Mouse (Mus musculus): Measurements from ENCODE around the gene Dgkh.
"Not testable (repeated sequence)": the region's sequence is repeated elsewhere in the genome, so short reads cannot be mapped to it uniquely, and the experiment has no call there.

Dgkh gene

DNA sequence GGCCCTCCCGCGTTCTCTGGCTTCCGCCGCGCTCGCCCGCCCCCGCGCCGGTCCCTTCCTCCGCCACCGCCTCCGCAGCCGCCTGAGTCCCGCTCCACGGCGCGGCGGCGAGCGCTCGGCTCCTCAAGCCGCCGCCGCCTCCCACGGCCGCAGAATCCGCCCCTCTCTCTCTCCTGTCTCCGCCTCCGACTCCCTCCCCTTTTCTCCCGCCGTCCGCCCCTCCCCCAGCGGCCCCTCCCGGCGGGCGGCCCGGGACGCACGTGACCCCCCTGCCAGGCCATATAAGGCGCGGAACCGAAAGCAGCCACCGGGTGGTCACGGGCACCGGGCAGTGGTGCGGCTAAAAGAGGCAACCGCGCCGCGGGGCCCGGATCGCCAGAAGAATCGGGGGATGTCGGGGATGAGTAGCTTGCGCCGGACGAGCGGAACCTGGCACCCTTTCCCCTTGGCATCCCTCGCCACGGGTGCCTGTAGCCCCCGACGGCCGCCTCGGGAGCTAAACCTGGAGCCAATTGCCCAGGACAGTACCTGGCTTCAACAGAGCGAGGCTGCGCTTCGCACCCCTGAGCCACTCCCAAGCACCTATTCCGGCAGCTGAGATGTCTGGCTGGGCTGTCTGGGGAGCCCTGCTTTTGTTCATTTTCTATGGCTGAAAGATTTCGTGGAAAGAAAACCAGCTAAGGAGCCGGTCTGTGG lies at the start of gene Dgkh:
TSS of gene Dgkh (minus strand) at position 160 of the 696 bp plus-strand sequence.
- peak; percentile 90 to 92 for DNase-seq (ENCODE audit: low spot score in 2 of 2)

DNA sequence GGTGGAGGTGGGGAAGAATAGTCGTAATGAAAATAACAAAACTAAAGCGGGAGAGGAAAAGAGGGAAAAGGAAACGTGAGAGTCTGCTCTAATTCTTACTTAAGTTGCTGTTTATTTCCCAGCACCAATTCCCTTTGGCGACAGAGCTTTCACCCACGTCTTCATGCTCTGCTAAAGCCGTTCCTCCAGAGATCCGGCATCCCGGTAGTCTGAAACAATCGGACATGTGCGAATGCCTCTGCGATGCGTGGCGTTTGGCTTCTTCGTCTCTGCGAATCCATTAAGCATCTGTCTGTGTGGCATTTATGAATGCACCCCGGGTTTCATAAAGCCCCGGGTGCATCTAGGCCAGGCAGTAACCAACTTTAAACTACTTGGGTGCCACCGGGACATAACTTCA lies 44.6 kb upstream of the Dgkh start:
- no peak for DNase-seq (ENCODE audit: low spot score in 2 of 2)

DNA sequence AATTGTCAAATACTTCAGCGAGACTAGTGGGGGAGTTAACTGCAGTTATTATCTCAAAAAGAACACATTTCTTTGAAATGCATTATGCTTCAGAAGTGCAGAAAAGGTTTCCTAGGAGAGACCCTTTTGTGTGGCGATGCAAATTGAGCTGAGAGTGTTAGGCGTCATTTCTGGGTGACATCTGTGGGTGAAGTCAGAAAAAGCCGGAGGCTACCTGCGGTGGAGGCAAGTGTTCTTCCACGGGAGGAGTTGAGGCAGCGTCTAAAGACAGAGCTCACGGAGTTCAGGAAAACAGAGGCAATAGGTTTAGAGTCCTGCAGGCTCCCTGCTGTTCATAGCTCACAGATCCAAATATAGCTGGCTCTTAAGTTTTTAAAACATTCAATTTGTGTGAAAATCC lies 44.1 kb upstream of the Dgkh start:
- no peak for DNase-seq (ENCODE audit: low spot score in 2 of 2)

DNA sequence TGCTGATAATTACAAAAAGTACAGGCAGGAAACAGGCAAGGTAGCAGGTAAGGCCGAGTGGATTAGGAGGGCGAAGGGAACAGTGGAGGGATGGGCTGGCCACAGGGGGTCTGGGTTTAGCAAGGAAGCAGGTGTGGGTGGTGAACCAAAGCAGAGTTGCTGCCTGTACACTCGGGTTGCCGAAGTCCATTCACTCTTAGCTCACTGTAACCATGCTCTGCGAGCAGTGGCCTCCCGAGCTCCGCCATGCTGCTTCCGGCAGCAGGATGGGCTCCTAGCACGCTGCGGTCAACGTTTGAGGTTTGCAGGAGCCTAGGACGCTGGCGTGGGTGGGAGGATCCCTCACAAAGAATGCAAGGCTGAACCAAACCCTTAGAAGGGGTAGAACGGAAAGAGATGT lies 43.1 kb upstream of the Dgkh start:
- no peak for DNase-seq (ENCODE audit: low spot score in 2 of 2)

DNA sequence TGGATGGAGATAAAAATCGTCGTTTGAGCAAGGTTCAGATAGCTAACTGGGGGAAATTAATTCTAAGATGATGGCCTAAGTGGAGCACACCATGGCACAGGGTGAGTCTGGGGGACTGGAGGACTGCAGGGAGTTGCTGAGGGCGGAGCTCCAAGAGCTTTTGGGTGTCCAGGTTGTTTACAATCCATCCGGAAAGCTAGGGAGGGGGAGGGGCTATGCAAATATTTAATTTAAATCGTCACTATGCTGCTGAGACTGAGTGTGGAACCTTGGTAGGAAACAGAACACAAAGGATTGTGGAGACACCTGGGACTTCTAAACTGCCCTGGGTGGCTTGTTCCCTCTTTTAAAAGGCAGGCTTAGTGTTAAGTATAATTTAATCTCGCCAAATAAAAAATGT lies 42.6 kb upstream of the Dgkh start:
- no peak for DNase-seq (ENCODE audit: low spot score in 2 of 2)

DNA sequence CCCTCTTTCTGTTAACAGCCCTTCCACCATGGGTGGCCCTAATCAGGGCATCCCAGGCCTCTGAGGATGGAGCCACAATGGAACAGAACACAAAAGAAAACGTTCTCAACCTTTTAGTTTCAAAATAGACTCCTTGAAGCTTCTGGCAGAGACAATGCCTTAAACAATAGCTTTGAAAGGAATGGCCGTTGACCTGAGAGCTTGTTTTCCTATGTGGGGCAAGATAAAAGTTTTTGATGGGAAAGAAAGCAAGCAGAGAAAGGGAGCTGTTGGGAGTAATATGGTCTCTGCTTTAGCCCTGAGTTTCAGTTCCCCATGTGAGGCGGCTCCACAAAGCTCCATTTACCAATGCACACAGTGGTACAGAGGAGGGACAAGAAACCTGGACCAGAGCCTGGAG lies 37.9 kb upstream of the Dgkh start:
- DNase-seq (ENCODE audit: low spot score in 2 of 2) = no peak

DNA sequence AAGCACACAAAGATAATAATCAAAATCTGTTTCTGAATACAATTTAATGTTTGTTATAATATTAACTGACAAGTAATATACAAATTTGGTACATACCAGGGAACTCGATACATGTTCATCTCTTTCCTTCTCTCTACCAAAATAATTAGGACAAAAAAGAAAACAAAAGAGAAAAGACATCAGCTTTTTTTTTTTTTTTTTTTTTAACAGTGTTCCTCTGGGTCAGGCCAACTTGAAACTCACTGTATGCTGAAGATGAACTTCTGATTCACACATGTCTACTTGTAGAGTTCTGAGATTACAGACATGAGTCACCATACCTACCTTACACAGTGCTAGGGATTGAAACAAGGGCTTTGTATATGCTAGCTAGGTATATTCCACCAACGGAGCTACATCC lies 28.5 kb upstream of the Dgkh start:
- DNase-seq (ENCODE audit: low spot score in 2 of 2) = no peak

DNA sequence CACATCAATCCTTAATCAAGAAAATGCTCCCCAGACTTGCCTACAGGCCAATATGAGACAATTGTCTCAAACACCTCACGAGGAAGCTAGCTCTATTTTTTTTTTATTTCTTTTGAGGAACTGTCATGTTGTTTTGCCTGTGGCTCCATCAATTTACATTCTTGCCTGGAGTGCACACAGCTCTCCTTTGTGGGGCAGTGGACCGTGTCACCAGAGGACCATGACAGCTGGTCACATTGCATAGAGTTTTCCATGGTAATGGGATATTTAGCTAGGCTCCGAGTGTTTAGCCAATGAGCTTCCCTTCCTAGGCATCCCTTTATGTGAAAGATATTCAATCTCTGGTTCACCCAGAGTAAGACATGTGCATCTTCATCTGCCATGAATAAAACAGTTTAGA lies 26.9 kb upstream of the Dgkh start:
- DNase-seq (ENCODE audit: low spot score in 2 of 2) = no peak

DNA sequence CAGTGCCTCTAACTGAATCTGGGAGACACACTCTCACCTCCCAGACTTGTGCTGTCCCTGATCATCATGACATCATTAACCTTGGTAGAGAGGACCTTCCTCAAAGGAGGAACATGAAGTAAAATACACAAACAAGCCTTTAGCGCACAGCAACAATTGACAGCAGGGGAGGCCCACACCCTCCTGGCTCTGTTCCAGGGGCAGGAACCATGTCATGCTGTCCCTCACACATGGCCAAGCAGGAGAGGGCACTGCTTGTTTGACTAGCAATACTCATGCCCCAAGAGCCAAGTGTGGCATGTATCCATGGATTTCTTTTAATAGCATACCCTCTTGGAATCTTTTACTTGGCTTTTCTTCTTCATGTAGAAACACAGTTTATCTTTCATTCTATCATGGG lies 22.7 kb upstream of the Dgkh start:
- DNase-seq (ENCODE audit: low spot score in 2 of 2) = no peak

DNA sequence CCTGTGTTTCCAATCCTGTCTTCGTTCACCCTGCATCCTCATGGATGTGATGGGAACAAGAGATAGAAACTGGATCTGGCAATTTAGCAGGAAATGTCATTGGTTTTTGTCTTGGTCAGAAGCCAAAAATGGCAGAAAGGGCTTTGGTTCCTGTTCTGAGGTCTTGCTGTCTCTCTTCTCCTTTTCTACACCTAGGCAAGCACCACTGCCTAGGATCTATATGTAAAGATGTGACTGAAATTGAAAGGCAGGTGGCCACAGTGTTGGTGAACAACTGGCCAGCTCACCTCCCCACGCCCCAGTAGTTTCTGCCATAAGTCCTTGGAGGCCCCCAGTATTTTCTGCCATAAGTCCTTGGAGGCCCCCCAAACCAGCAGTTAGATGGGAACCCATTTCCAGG lies 16.1 kb upstream of the Dgkh start:
- DNase-seq (ENCODE audit: low spot score in 2 of 2) = no peak

DNA sequence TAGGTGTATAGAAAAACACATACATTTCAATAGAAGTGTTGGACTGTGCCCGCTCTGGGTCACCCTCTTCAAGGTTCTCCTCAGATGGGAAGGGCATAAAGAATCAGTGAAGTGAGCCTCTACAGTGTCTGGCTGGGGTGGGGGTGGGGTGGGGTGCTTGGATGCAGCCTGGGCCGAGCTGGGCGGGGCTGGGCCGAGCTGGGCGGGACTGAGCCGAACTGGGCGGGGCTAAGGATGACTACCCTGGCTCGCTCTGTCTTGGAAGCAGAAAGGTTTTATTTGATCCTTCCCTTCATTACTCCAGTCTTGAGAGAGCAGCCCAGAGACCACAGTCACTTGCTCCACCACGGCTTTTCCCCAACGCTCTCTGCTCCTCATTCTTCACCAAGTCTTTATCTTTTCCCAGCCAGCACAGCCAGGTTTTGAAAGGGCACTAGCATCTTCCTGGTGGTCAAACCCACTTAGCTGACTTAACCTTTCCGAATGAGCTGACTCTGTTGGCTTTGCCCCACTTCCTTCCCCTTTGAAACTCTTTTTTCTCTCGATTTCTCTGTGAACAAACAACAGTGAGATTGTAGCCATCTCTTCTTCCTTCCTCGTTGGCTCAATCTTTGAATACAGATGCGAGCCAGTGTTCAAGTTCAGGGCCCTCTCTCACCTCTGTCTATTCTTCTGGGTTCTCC lies 15.5 kb upstream of the Dgkh start:
- DNase-seq (ENCODE audit: low spot score in 2 of 2) = no peak

DNA sequence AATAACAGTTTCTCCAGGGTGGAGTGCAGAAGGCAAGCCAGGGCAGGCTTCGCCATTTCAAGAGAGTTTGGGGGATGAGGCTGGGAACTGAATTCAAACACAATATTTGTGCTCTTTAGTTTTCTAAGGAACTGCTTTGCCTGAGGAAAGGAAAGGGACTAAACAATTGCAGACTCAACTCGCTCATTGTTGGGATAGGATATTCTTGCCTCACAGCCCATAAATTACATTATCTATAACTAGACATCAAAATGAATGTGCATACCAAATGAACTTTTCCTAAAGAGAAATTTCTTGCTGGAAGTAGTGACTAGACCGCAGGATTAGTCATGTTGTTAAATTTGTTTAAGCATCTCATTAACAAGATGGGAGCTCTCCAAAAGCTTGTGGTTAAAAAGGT lies 14.9 kb upstream of the Dgkh start:
- DNase-seq (ENCODE audit: low spot score in 2 of 2) = no peak

DNA sequence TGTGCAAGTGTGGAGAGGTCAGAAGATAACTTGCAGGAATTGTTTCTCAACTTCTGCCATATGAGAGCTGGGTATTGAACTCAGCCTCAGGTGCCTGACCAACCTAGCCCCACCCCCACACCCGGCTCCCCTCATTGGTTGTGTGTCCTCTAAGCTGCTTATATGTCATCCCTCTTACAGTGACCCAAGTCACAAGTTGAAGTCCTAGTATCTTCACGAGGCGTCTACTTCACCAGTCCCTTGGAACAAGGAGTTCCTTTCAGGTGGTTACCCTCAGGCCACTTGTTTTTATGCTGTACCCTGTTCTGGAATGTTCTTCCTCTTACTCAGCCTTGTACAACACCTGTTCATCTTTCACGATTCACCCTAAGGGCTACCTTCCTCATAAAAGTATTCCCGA lies 2.0 kb upstream of the Dgkh start:
- DNase-seq (ENCODE audit: low spot score in 2 of 2) = no peak

DNA sequence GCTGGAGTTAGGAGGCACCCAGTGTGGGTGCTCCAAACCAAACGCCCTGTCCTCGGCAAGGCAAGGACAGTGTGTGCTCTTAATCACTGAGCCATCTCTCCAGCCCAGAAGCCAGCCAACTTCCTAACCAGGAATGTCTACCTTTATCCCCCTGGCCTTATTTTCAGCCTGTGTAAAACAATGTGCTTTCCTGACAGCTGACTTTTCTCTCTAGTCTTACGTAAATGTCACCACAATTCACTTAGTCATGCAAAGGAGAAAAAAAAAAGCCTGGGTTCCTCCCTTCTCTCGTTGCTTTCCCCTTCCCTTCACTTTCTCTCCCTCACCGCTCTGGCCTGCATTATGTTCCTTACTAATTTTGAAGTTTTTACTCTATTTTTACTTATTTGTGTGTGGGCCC lies 1.6 kb upstream of the Dgkh start:
- DNase-seq (ENCODE audit: low spot score in 2 of 2) = not testable (repeated sequence)

DNA sequence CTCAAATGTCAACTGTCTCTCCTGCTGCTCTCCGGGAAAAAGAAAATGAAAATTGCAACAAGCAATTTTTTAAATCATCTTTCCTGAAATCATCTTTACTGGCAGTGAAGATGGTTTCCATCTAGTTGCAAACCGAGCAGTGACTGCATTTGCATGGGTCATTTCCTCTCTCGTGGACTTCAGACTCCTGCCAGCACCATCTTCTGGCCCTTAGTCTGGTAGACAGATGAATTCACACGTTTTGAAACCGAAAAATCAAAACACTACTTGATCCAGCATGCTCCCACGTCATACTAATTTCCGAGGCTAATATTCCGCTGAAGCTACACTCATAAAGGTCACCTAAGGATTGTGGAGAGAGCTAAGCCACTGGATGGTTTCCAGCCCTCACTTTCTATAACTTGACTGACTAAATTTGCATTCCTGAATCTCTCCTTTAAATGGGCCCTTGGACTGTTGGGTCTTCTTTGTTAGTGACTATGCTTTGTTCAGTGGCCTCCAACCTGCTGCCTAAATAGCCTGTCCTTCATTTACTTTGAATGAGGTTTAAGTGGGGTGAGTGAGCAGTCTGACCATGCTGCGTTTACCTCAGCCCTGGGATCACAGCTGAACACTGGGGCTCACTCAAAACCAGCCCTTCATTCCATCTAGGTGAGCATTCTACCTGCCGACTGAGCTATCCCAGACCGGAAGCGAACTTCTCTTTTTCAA lies 945 bp upstream of the Dgkh start:
- DNase-seq (ENCODE audit: low spot score in 2 of 2) = no peak

DNA sequence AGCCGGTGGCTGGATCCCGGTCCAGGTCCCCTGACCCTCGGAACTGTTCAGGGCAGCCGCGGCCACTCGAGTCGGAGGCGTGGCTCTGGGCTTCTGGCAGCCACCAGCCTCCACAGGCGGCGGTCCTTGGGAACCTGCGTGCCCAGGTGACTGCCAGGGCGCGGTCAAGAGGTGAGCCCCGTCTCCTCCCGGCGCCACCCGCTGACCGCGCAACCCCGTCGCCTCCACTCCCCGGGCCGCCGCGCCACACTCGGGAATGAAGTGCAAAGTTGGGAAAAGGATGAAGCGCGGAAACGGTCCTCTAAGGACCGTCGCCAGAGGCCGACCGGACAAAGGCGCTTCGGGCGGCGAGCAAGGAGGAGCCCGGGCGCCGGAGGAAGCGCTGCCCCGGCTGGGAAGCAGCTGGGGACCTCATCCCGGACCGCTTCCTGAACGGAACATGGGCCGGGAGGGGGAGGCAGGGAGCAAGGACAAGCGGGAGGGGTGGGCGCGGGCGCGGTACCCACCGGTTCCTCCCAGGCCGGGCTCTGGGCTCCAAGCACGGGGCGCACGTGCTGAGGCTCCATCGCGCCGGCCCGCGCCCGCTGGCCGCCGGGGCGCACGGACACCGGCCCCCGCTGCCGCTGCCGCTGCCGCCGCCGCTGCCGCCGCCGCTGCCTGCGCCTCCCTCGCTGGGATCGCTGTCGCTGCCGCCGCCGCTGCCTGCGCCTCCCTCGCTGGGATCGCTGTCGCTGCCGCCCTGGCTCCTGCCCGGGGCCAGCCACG lies 542 bp downstream of the Dgkh start:
- peak; percentile 39 to 60 for DNase-seq (ENCODE audit: low spot score in 2 of 2)

DNA sequence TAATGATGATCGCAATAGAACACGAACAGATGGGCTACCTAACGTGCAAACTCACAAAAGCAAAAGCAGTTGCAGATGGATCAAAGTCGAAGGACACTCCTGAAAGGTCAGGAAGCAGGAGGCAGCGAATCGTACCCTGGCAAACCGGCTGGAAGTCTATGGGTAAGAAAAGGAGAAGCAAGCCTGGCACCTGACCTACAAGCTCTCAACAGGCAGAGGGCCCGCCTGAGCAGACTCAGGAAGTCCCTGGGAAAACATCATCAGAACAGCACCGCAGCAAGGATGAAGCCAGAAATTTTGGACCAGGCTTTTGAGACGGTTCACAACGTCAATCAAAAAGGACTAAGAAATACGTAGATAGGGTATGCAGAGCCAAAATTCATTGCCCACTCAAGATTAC lies 1.3 kb downstream of the Dgkh start:
- DNase-seq (ENCODE audit: low spot score in 2 of 2) = no peak

DNA sequence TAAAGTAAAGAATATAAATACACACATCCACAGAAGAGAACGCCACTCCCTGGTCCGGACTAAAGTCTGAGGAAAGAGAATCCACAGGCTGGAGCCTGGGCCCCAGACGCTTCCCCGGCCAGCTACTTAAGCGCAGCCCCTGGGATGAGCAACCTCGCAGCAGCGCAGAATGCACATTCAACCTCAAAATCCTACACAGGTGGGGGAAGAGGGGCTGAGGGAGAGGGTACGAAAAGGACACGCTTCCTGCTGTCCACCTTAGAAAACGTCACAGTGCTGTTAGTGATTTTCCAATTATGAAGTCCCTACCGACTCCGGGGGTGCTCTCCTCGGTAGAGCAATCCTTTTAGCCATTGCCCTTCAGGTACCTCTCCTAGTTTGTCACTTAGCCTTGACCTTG lies 6.6 kb downstream of the Dgkh start:
- DNase-seq (ENCODE audit: low spot score in 2 of 2) = no peak

DNA sequence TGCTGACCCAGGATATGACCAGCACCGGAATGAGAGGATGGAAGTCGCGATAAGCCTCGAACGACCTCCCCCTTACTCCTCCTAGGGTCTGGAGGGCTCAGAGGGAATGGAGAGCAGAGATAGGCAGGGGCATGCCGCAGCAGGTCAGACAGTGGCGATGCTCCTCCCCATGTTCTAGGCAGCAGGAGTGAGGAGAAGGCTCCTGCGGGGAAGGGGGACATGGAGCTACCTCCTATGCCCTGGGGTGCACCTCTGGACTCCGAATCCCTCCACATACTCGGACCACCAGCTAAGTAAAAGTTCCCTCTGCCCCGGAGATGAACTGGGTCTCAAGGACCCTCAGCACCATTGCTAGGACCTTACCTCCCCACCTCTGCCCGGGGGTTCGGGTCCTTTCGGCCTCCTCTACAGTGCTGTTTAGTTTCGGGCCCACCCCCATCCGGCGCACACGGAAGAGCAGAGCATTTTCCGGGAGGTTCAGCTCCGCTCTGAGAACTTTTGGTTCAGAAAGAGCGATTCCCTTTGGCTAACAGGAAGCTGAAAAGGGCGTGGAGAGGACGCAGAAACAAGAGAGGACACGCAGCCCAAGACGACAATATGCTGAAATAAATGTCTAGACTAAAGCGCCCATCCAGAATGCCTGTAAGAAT lies 7.1 kb downstream of the Dgkh start:
- DNase-seq (ENCODE audit: low spot score in 2 of 2) = no peak

DNA sequence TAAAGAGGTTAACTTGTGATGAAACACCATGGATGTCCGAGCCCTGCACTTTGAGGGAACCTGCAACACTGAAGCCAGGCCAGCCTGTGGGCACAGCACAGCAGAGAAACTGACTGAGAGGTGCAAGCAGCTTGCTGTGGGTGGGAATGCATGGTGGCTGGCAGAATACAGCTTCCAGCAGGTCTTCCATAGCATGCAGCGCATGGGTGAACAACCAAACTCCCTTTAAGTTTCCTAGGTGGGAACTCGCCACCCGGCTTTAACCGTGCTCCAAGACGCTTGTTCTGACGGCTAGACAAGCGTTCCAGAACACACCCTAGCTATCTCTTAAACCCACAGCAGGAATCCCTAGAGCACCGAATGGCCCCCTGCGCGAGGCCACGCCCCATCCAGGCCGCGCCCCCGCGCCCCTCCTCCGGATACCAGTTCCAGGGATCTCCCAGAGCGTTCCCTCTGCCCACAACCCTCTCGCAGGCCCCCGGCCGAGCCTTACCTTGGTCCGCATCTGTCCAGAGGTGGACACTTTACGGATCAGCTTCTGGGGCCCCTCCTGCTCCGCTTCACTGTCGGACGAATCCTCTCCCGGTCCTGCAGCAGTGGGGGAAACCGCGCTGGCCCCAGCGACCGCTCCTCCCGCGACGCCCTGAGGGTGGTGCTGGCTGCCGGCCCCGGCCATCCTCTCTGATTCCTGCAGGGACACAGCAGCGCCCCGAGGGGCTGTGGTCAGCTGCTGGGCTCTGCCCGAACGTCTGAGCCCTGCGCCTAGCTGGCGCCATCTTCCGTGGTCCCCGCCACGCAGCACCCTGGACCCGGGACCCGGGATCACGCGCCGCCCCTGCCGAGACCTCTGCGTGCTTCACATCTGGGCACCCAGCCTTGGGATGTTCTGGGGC lies 7.9 kb downstream of the Dgkh start:
- peak; percentile 55 to 69 for DNase-seq (ENCODE audit: low spot score in 2 of 2)

DNA sequence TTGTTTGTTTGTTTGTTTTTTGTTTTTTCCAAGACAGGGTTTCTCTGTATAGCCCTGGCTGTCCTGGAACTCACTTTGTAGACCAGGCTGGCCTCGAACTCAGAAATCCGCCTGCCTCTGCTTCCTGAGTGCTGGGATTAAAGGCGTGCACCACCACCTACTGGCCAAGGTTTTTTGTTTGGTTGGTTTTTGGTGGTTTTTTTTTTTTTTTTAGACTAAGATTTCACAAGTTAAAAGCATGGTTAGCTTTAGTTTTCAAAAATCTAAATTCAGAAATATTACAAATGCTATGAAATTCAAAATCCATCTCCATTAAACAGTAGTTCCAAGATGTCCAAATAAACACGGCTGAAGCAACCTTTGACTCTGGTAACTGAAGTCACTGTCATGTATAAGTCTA lies 8.9 kb downstream of the Dgkh start:
- not testable (repeated sequence) for DNase-seq (ENCODE audit: low spot score in 2 of 2)
